Mouse (Mus musculus): Measurements from ENCODE around the gene Ctrc. TPM values are rescaled to one million over a fixed set of nuclear protein-coding genes. Genes with fewer than 3 reads are reported as not detected.

The Ctrc gene
- polyA plus RNA-seq, 1 experiment from 2014 or later = not detected

DNA sequence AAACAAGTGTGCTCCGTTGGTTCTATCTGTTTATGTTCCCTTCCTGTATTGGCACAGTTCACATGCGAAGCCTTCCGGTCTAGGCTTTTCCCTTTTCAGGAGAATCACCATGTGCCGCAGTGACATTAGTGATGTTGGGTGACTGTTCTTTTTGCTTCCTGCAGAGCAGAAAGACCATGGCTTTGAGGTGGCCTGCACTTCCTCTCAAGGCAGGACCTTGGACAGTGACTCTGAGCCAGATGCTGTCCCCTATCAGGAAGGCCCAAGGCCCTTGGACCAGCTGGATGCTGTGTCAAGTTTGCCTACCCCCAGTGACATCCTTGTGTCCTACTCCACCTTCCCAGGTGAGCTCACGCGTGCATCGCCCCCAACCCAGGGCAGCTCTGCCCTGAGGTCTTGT, 34.8 kb downstream of the Ctrc start:
- H3K36me3 ChIP-seq = peaks cover 49% of the 10 kb centered on the region
- no peak for ATAC-seq (replicated peaks)

DNA sequence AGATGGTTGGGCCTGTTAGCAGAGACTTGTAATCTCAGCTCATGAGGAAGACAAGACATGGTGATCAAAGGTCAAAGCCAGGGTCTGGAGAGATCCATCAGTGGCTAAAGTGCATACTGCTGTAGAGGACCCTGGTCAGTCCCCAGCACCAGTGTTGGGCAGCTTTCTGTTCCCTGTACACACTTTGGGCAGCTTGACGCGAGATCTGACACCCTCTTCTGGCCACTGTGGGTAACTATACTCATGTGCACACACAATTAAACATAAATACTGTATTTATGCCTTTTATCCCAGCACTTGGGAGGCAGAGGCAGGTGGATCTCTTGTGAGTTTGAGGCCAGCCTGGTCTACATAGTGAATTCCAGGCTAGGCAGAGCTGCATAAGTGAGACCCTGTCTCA, 35.2 kb downstream of the Ctrc start:
- no peaks in the 10 kb centered on the region for H3K4me1 ChIP-seq
- peaks cover 53% of the 10 kb centered on the region for H3K36me3 ChIP-seq
- H3K27ac ChIP-seq (replicated peaks) = no peak overlapping the region
- no peak overlapping the region for H3K9ac ChIP-seq (replicated peaks)
- no peaks in the 10 kb centered on the region for H3K27me3 ChIP-seq
- WGBS = 97% methylated on average over 2 of the region's 2 CpGs
- no peak overlapping the region for H3K4me2 ChIP-seq (replicated peaks)
- no peak overlapping the region for H3K4me3 ChIP-seq
- no peak for ATAC-seq (replicated peaks)
- H3K9me3 ChIP-seq = no peaks in the 10 kb centered on the region

More for the DNA sequence above, 34.8 kb downstream of the Ctrc start:
- Histone ChIP-seq H3K27ac (replicated peaks) (no peak overlapping the region), H3K9ac (replicated peaks) (no peak overlapping the region), H3K4me2 (replicated peaks) (no peak overlapping the region), H3K4me1 (no peaks in the 10 kb centered on the region), H3K4me3 (no peak overlapping the region), H3K9me3 (no peaks in the 10 kb centered on the region), H3K27me3 (no peaks in the 10 kb centered on the region)
- WGBS = 98% methylated on average over 7 of the region's 7 CpGs

GRCm38 (mm10) chr4:141809850-141810464, 36.2 kb downstream of the Ctrc start:
- H3K4me3 ChIP-seq = no peak overlapping the region
- 0 out of 2 replicates have a peak overlapping the region, but pooled peaks have one; percentile 19 for H3K27ac ChIP-seq (replicated peaks)
- H3K9me3 ChIP-seq = no peaks in the 10 kb centered on the region
- peaks cover 63% of the 10 kb centered on the region for H3K36me3 ChIP-seq
- no peak overlapping the region for H3K4me2 ChIP-seq (replicated peaks)
- no peaks in the 10 kb centered on the region for H3K27me3 ChIP-seq
- 75% methylated on average over 8 of the region's 8 CpGs for WGBS
- no peak for ATAC-seq (replicated peaks)
- no peaks in the 10 kb centered on the region for H3K4me1 ChIP-seq
- no peak overlapping the region for H3K9ac ChIP-seq (replicated peaks)

- Histone ChIP-seq H3K9me3 (no peaks in the 10 kb centered on the region), H3K4me2 (replicated peaks) (no peak overlapping the region), H3K27me3 (no peaks in the 10 kb centered on the region), H3K4me3 (no peak overlapping the region), H3K4me1 (no peaks in the 10 kb centered on the region), H3K36me3 (peaks cover 60% of the 10 kb centered on the region), H3K9ac (replicated peaks) (no peak overlapping the region), H3K27ac (replicated peaks) (no peak overlapping the region)
- WGBS = 97% methylated on average over 8 of the region's 8 CpGs
- ATAC-seq (replicated peaks) = no peak
These were observed 40.3 kb downstream of the Ctrc start for GRCm38 (mm10) chr4:141805886-141806285.

- Histone ChIP-seq H3K4me1 (no peaks in the 10 kb centered on the region), H3K27me3 (no peaks in the 10 kb centered on the region), H3K27ac (replicated peaks) (no peak overlapping the region), H3K9me3 (no peaks in the 10 kb centered on the region), H3K4me3 (no peak overlapping the region), H3K4me2 (replicated peaks) (no peak overlapping the region), H3K9ac (replicated peaks) (no peak overlapping the region), H3K36me3 (peaks cover 49% of the 10 kb centered on the region)
- WGBS = 90% methylated on average over 4 of the region's 4 CpGs
- ATAC-seq (replicated peaks) = no peak
These were observed 42.1 kb downstream of the Ctrc start for GRCm38 (mm10) chr4:141804105-141804504.

DNA sequence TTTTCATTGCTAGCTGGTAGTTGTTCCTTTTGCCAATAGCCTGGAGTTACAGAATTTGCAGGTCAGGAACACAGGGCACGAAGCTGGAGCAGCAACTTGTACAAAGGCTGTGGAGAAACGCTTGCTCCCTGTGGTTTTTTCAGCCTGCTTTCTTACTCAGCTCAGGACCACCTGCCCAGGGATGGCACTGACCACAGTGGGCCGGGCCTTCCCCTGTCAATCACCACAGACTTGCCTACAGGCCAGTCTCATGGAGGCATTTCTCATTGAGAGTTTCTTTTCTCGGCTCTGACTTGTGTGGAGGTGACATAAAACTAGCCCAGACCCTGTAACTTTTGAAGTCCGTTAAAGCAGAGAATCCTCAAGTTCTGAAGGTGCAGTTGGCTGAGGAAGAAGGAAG, 48.6 kb downstream of the Ctrc start:
- 92% methylated on average over 5 of the region's 5 CpGs for WGBS
- Histone ChIP-seq H3K27me3 (no peaks in the 10 kb centered on the region), H3K27ac (replicated peaks) (no peak overlapping the region), H3K4me2 (replicated peaks) (no peak overlapping the region), H3K4me1 (peaks cover 19% of the 10 kb centered on the region), H3K9ac (replicated peaks) (no peak overlapping the region), H3K36me3 (peaks cover 5% of the 10 kb centered on the region; the same call in 1 of the 2 replicates), H3K9me3 (no peaks in the 10 kb centered on the region), H3K4me3 (no peak overlapping the region)
- no peak for ATAC-seq (replicated peaks)

DNA sequence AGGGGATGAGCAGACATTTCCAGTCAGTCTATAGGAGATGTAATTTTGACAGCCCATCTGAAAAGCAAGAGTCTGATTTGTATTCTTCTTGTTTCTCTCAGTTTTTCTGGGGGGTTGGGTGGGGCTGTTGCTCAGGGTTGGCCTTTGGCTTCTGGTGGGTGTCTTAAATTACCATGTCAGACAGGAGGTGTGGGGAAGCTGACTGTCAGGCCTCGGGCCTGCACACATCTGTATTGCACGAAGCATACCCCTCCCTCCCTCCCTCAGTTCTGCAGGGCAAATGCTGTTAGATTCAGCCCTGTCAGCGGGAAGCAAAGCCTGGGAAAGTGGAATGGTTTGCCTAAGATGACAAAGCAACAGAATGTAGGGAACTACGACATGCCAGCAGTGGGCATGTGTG, 49.2 kb downstream of the Ctrc start:
- ATAC-seq (replicated peaks) = no peak
- H3K36me3 ChIP-seq = peaks cover 5% of the 10 kb centered on the region; the same call in 1 of the 2 replicates
- H3K4me3 ChIP-seq = no peak overlapping the region
- H3K4me1 ChIP-seq = peaks cover 19% of the 10 kb centered on the region
- H3K4me2 ChIP-seq (replicated peaks) = no peak overlapping the region
- no peaks in the 10 kb centered on the region for H3K27me3 ChIP-seq
- no peak overlapping the region for H3K9ac ChIP-seq (replicated peaks)
- no peaks in the 10 kb centered on the region for H3K9me3 ChIP-seq
- 89% methylated on average over 4 of the region's 4 CpGs for WGBS
- H3K27ac ChIP-seq (replicated peaks) = no peak overlapping the region

- 86% methylated on average over 7 of the region's 7 CpGs for WGBS
- H3K36me3 ChIP-seq = peaks cover 5% of the 10 kb centered on the region; the same call in 1 of the 2 replicates
- peaks cover 19% of the 10 kb centered on the region for H3K4me1 ChIP-seq
- no peak overlapping the region for H3K9ac ChIP-seq (replicated peaks)
- H3K27ac ChIP-seq (replicated peaks) = no peak overlapping the region
- ATAC-seq (replicated peaks) = no peak
- H3K27me3 ChIP-seq = no peaks in the 10 kb centered on the region
- no peaks in the 10 kb centered on the region for H3K9me3 ChIP-seq
- H3K4me3 ChIP-seq = no peak overlapping the region
- H3K4me2 ChIP-seq (replicated peaks) = no peak overlapping the region
These were observed 49.8 kb downstream of the Ctrc start for GRCm38 (mm10) chr4:141796356-141796755.

GRCm38 (mm10) chr4:141794152-141794535, 52.0 kb downstream of the Ctrc start:
- peaks cover 5% of the 10 kb centered on the region; the same call in 1 of the 2 replicates for H3K36me3 ChIP-seq
- H3K27me3 ChIP-seq = no peaks in the 10 kb centered on the region
- H3K4me1 ChIP-seq = peaks cover 30% of the 10 kb centered on the region
- WGBS = 15% methylated on average over 5 of the region's 5 CpGs
- H3K9ac ChIP-seq (replicated peaks) = peak overlapping the region; percentile 72
- peak overlapping the region; percentile 91 for H3K4me3 ChIP-seq
- no peaks in the 10 kb centered on the region for H3K9me3 ChIP-seq
- ATAC-seq (replicated peaks) = no peak
- H3K27ac ChIP-seq (replicated peaks) = peak overlapping the region; percentile 93
- H3K4me2 ChIP-seq (replicated peaks) = peak overlapping the region; percentile 48

- Histone ChIP-seq H3K27ac (replicated peaks) (peak within 1 kb of the TSS; percentile 93), H3K4me3 (peak within 1 kb of the TSS; percentile 91), H3K4me2 (replicated peaks) (peak within 1 kb of the TSS; percentile 48), H3K9ac (replicated peaks) (peak within 1 kb of the TSS; percentile 72), H3K4me1 (peaks cover 32% of the 10 kb centered on the region), H3K36me3 (peaks cover 5% of the 10 kb centered on the region; the same call in 1 of the 2 replicates), H3K9me3 (no peaks in the 10 kb centered on the region), H3K27me3 (no peaks in the 10 kb centered on the region)
- under 1% methylated on average over 64 of the region's 80 CpGs for WGBS
- peak; percentile 75 for ATAC-seq (replicated peaks)
These were observed 52.6 kb downstream of the Ctrc start, which contains the start of gene Casp9 for GRCm38 (mm10) chr4:141793282-141794151. Gene Casp9 (plus strand): TSS chr4:141793612.

GRCm38 (mm10) chr4:141792554-141793281, 53.4 kb downstream of the Ctrc start:
- peak overlapping the region; percentile 91 for H3K4me3 ChIP-seq
- H3K9me3 ChIP-seq = no peaks in the 10 kb centered on the region
- no peak for ATAC-seq (replicated peaks)
- H3K36me3 ChIP-seq = peaks cover 4% of the 10 kb centered on the region; the same call in 1 of the 2 replicates
- no peaks in the 10 kb centered on the region for H3K27me3 ChIP-seq
- H3K4me1 ChIP-seq = peaks cover 32% of the 10 kb centered on the region
- 8% methylated on average over 10 of the region's 10 CpGs for WGBS
- peak overlapping the region; percentile 93 for H3K27ac ChIP-seq (replicated peaks)
- peak overlapping the region; percentile 48 for H3K4me2 ChIP-seq (replicated peaks)
- peak overlapping the region; percentile 72 for H3K9ac ChIP-seq (replicated peaks)

DNA sequence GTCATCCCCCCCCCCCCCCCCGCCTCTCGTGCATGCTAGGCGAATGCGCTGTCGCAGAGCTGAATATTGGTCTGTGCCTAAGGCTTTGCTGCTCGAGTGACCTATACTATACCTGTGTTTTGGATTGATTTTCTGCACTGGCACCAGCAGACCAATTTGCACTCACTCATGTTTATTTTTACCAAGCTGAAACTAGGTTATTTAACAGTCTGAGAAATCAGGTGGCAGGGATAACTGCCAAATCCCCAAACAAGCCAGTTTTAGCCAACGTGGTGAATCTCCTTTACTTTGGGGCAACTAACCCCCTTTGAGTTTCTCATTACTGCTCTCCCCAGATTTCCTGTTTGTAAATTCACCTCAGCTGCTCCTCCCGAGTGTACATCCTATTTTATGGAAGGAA, 54.2 kb downstream of the Ctrc start:
- no peaks in the 10 kb centered on the region; the same call in 1 of the 2 replicates for H3K36me3 ChIP-seq
- 91% methylated on average over 8 of the region's 8 CpGs for WGBS
- H3K4me1 ChIP-seq = peaks cover 32% of the 10 kb centered on the region
- H3K27ac ChIP-seq (replicated peaks) = no peak overlapping the region
- H3K27me3 ChIP-seq = no peaks in the 10 kb centered on the region
- no peak for ATAC-seq (replicated peaks)
- no peak overlapping the region for H3K4me2 ChIP-seq (replicated peaks)
- H3K9ac ChIP-seq (replicated peaks) = no peak overlapping the region
- no peaks in the 10 kb centered on the region for H3K9me3 ChIP-seq
- H3K4me3 ChIP-seq = no peak overlapping the region

All from forebrain, embryonic 15.5 days (tissue).